Mouse (Mus musculus) intestine, postnatal 0 days (tissue): Measurements from ENCODE around the gene BC005537. TPM values are rescaled to one million over a fixed set of nuclear protein-coding genes. Genes with fewer than 3 reads are reported as not detected.

ENCODE experiments used
- ATAC-seq: fragments of 200-750 bp; cut with Nextera tagmentation; 2 replicates; pipeline ENCODE4 v1.8.0; 2017; ENCODE audit warnings: mild to moderate bottlenecking, moderate TSS enrichment, moderate library complexity
- H3K27ac ChIP-seq: fragments of 300-500 bp; sonication (generic); 2 replicates; pipeline ENCODE4 v1.5.1; 2014; ENCODE audit warnings: mild to moderate bottlenecking, low read depth, low read length, moderate library complexity
- H3K27me3 ChIP-seq: fragments of 300-500 bp; sonication (generic); replicated peaks from 2 replicates; pipeline ENCODE4 v1.6.1; 2014; ENCODE audit warnings: low read length, mixed read lengths; ENCODE audit not compliant: control insufficient read depth, insufficient read depth
- H3K36me3 ChIP-seq: fragments of 300-500 bp; sonication (generic); 2 replicates; pipeline ENCODE4 v1.6.1; 2014; ENCODE audit warnings: mild to moderate bottlenecking, moderate library complexity; ENCODE audit not compliant: control insufficient read depth, insufficient read depth
- H3K4me1 ChIP-seq: fragments of 300-500 bp; sonication (generic); replicated peaks from 2 replicates; pipeline ENCODE4 v1.6.1; 2014; ENCODE audit warnings: antibody characterized with exemption, low read length, mixed read lengths; ENCODE audit not compliant: control insufficient read depth, insufficient read depth
- H3K4me2 ChIP-seq: fragments of 300-500 bp; sonication (generic); replicated peaks from 2 replicates; pipeline ENCODE4 v1.6.1; 2014; ENCODE audit warnings: low read depth, mild to moderate bottlenecking, moderate library complexity
- H3K4me3 ChIP-seq: fragments of 300-500 bp; sonication (generic); 2 replicates; pipeline ENCODE4 v1.5.1; 2014; ENCODE audit warnings: low read depth, low read length
- H3K9ac ChIP-seq: fragments of 300-500 bp; sonication (generic); 2 replicates; pipeline ENCODE4 v1.6.1; 2014; ENCODE audit warnings: mild to moderate bottlenecking, low read depth, low read length
- H3K9me3 ChIP-seq: fragments of 300-500 bp; sonication (generic); 2 replicates; pipeline ENCODE4 v1.6.1; 2016; ENCODE audit warnings: mixed run types; ENCODE audit not compliant: control insufficient read depth
- CTCF ChIP-seq: sonication (generic); IDR thresholded peaks from 2 replicates; pipeline ENCODE4 v1.5.1; 2016; ENCODE audit warnings: low read depth, mild to moderate bottlenecking, control low read depth, antibody characterized with exemption, moderate library complexity
- WGBS: fragments of 180-500 bp; shearing (Covaris S2); extraction: QIAGEN DNeasy Blood & Tissue Kit; methylation state at CpG from one replicate; pipeline ENCODE4 v1.1.7; 2014; 5-methylcytosine and 5-hydroxymethylcytosine counted together
- polyA plus RNA-seq: library from polyadenylated mRNA; unstranded; fragments of >200 nt; fragmentation: Nextera tagmentation; extraction: Ambion mirVana; gene quantifications from 2 replicates; pipeline ENCODE4 v1.2.1, GENCODE M21; 2015

The BC005537 gene
- polyA plus RNA-seq: 15.4 and 17.5 TPM in 2 replicates

GRCm38 (mm10) chr13:24801308-24801921 is at the start of gene BC005537:
Gene BC005537, plus strand, starts transcription at chr13:24801657.
- Histone ChIP-seq H3K4me2 (peak within 1 kb of the TSS; percentile 81), H3K4me3 (peak within 1 kb of the TSS; percentile 98), H3K9ac (peak within 1 kb of the TSS; percentile 100), H3K9me3 (no peaks in the 10 kb centered on the region), H3K4me1 (no peaks in the 10 kb centered on the region), H3K27ac (peak within 1 kb of the TSS; percentile 100), H3K36me3 (0 out of 2 replicates have a peak, but pooled peaks cover 7% of the 10 kb centered on the region), H3K27me3 (no peaks in the 10 kb centered on the region)
- peak; percentile 59 for TF ChIP-seq CTCF
- peak; percentile 71 for ATAC-seq
- under 1% methylated on average over 41 of the region's 74 CpGs for WGBS

- Histone ChIP-seq H3K27ac (no peak overlapping the region), H3K4me3 (no peak overlapping the region), H3K27me3 (no peaks in the 10 kb centered on the region), H3K4me1 (no peaks in the 10 kb centered on the region), H3K9ac (no peak overlapping the region), H3K4me2 (no peak overlapping the region), H3K9me3 (no peaks in the 10 kb centered on the region), H3K36me3 (peaks cover 38% of the 10 kb centered on the region)
- TF ChIP-seq CTCF: no peak
- no peak for ATAC-seq
- whole genome bisulfite sequencing: 91% methylated on average over 3 of the region's 3 CpGs
These were observed 44.7 kb upstream of the BC005537 start for GRCm38 (mm10) chr13:24756756-24757155.

- Histone ChIP-seq H3K27ac (no peak overlapping the region), H3K4me3 (no peak overlapping the region), H3K27me3 (no peaks in the 10 kb centered on the region), H3K4me2 (no peak overlapping the region), H3K9me3 (no peaks in the 10 kb centered on the region), H3K36me3 (peaks cover 32% of the 10 kb centered on the region), H3K9ac (no peak overlapping the region), H3K4me1 (no peaks in the 10 kb centered on the region)
- no peak for ATAC-seq
- TF ChIP-seq CTCF: no peak
- WGBS: 80% methylated on average over 12 of the region's 12 CpGs
These were observed 43.5 kb upstream of the BC005537 start for GRCm38 (mm10) chr13:24757820-24758564.

- Histone ChIP-seq H3K9me3 (no peaks in the 10 kb centered on the region), H3K9ac (no peak overlapping the region), H3K4me2 (no peak overlapping the region), H3K4me3 (no peak overlapping the region), H3K4me1 (no peaks in the 10 kb centered on the region), H3K36me3 (peaks cover 23% of the 10 kb centered on the region), H3K27ac (no peak overlapping the region), H3K27me3 (no peaks in the 10 kb centered on the region)
- WGBS: 70% methylated on average over 10 of the region's 10 CpGs
- no peak for ATAC-seq
- no peak for TF ChIP-seq CTCF
These were observed 42.0 kb upstream of the BC005537 start for GRCm38 (mm10) chr13:24759451-24759850.

- peak overlapping the region; percentile 64 for H3K4me3 ChIP-seq
- no peaks in the 10 kb centered on the region for H3K27me3 ChIP-seq
- no peak for TF ChIP-seq CTCF
- ATAC-seq: no peak
- H3K4me2 ChIP-seq: peak overlapping the region; percentile 79; the same call in 1 of the 2 replicates
- H3K9me3 ChIP-seq: no peaks in the 10 kb centered on the region
- peaks cover 14% of the 10 kb centered on the region; the same call in 1 of the 2 replicates for H3K36me3 ChIP-seq
- no peaks in the 10 kb centered on the region for H3K4me1 ChIP-seq
- H3K27ac ChIP-seq: no peak overlapping the region
- WGBS: 42% methylated on average over 5 of the region's 5 CpGs
- no peak overlapping the region for H3K9ac ChIP-seq
These were observed 41.0 kb upstream of the BC005537 start for GRCm38 (mm10) chr13:24760351-24760870.

- TF ChIP-seq CTCF: no peak
- peaks cover 8% of the 10 kb centered on the region; the same call in 1 of the 2 replicates for H3K36me3 ChIP-seq
- 1% methylated on average over 10 of the region's 10 CpGs for WGBS
- H3K9me3 ChIP-seq: no peaks in the 10 kb centered on the region
- peak overlapping the region; percentile 79 for H3K4me2 ChIP-seq
- no peaks in the 10 kb centered on the region for H3K27me3 ChIP-seq
- no peak overlapping the region; the same call in 1 of the 2 replicates for H3K27ac ChIP-seq
- H3K4me1 ChIP-seq: no peaks in the 10 kb centered on the region
- peak overlapping the region; percentile 64 for H3K4me3 ChIP-seq
- ATAC-seq: no peak
- H3K9ac ChIP-seq: peak overlapping the region; percentile 61
These were observed 40.4 kb upstream of the BC005537 start for GRCm38 (mm10) chr13:24761083-24761402.
